Mouse (Mus musculus) heart, adult 2 months (tissue): ENCODE data around the gene Apol11b. TPM values are rescaled to one million over a fixed set of nuclear protein-coding genes. Genes with fewer than 3 reads are reported as not detected.

Experiments used
- DNase-seq, 2 experiments: peaks; one replicate each; pipeline ENCODE4 v3.0.0; 2021
- H3K27ac ChIP-seq: fragments of 200-600 bp; 2 replicates; pipeline ENCODE4 v1.8.1; 2022
- H3K27me3 ChIP-seq: fragments of 200-500 bp; 2 replicates; pipeline ENCODE4 v1.6.1; 2012; ENCODE audit warnings: mild to moderate bottlenecking, low read length, inconsistent platforms, mixed read lengths; ENCODE audit not compliant: control insufficient read depth, insufficient read depth
- H3K36me3 ChIP-seq: fragments of 200-500 bp; 2 replicates; pipeline ENCODE4 v1.6.1; 2012; ENCODE audit warnings: low read length, inconsistent platforms; ENCODE audit not compliant: control insufficient read depth, insufficient read depth
- H3K4me1 ChIP-seq: fragments of 200-500 bp; 2 replicates; pipeline ENCODE4 v1.6.1; 2011; ENCODE audit warnings: low read length; ENCODE audit not compliant: control insufficient read depth, insufficient read depth
- H3K4me3 ChIP-seq: fragments of 200-600 bp; 2 replicates; pipeline ENCODE4 v1.8.1; 2022
- H3K79me2 ChIP-seq: fragments of 200-500 bp; replicated peaks from 2 replicates; pipeline ENCODE4 v1.6.1; 2012; ENCODE audit warnings: mild to moderate bottlenecking, inconsistent platforms, low read length, moderate library complexity, mixed read lengths; ENCODE audit not compliant: control insufficient read depth, insufficient read depth
- H3K9ac ChIP-seq: fragments of 200-500 bp; 2 replicates; pipeline ENCODE4 v1.6.1; 2012; ENCODE audit warnings: low read depth, mild to moderate bottlenecking, control low read depth, inconsistent platforms, low read length, mixed read lengths
- CTCF ChIP-seq: fragments of 200-600 bp; IDR thresholded peaks from 2 replicates; pipeline ENCODE4 v1.8.1; 2022; ENCODE audit warnings: antibody characterized with exemption, mild to moderate bottlenecking, moderate library complexity
- EP300 ChIP-seq: fragments of 200-500 bp; IDR thresholded peaks from 2 replicates; pipeline ENCODE4 v1.6.1; 2011; ENCODE audit warnings: low read depth, low read length, control low read depth; ENCODE audit not compliant: insufficient read depth
- POLR2A ChIP-seq: fragments of 200-500 bp; IDR thresholded peaks from 2 replicates; pipeline ENCODE4 v1.6.1; 2011; ENCODE audit warnings: mild to moderate bottlenecking, low read depth, low read length, control low read depth; ENCODE audit not compliant: insufficient read depth
- WGBS: fragments of 180-500 bp; shearing (Covaris S2); methylation state at CpG from one replicate; pipeline ENCODE4 v1.1.7; 2018; 5-methylcytosine and 5-hydroxymethylcytosine counted together
- intact Hi-C: fragments of 180-260 bp; cut with DNase I; formaldehyde crosslinking; loops from one replicate; pipeline ENCODE4 v1.15.1; 2025
- polyA plus RNA-seq: library from polyadenylated mRNA; depleted of rRNA; stranded (reverse); fragments of >200 nt; gene quantifications from 2 replicates; pipeline ENCODE4 v1.2.3, GENCODE M21; 2012; rRNA removed
- total RNA-seq, 2 experiments: library from RNA; stranded (reverse); gene quantifications; 2 replicates each; pipeline ENCODE4 v1.2.3; 2021

Gene Apol11b
- total and polyA plus RNA-seq, 3 experiments = 1.3 to 8.1 (median 6.2) TPM

- intact Hi-C loops = no loop called here
- Histone ChIP-seq H3K9ac (peak within 1 kb of the TSS; percentile 41; the same call in 1 of the 2 replicates), H3K79me2 (no peaks in the 10 kb centered on the region), H3K36me3 (peaks cover 2% of the 10 kb centered on the region), H3K4me3 (no peak within 1 kb of the TSS), H3K4me1 (peaks cover 20% of the 10 kb centered on the region), H3K27ac (peak within 1 kb of the TSS; percentile 64), H3K27me3 (no peaks in the 10 kb centered on the region)
- WGBS = 29% methylated on average over 5 of the region's 5 CpGs
- TF ChIP-seq EP300 (no peak), CTCF (no peak), POLR2A (no peak)
- DNase-seq = no peak
These were observed 47.1 kb downstream of the Apol11b start, which contains the start of gene Apol10b for GRCm38 (mm10) chr15:77595961-77596360. TSS of gene Apol10b (minus strand) at chr15:77596125.

- Histone ChIP-seq H3K36me3 (peaks cover 6% of the 10 kb centered on the region), H3K27ac (no peak overlapping the region), H3K4me3 (no peak overlapping the region), H3K79me2 (no peaks in the 10 kb centered on the region), H3K9ac (no peak overlapping the region), H3K27me3 (no peaks in the 10 kb centered on the region), H3K4me1 (peaks cover 23% of the 10 kb centered on the region)
- WGBS = 74% methylated on average over 1 of the region's 1 CpGs
- DNase-seq = no peak
- intact Hi-C loops = no loop called here
- TF ChIP-seq CTCF (no peak), POLR2A (no peak), EP300 (no peak)
These were observed 49.5 kb downstream of the Apol11b start for GRCm38 (mm10) chr15:77593557-77593956.

- Histone ChIP-seq H3K9ac (no peak overlapping the region), H3K4me1 (peaks cover 18% of the 10 kb centered on the region), H3K79me2 (no peaks in the 10 kb centered on the region), H3K36me3 (peaks cover 6% of the 10 kb centered on the region), H3K4me3 (no peak overlapping the region), H3K27ac (no peak overlapping the region), H3K27me3 (no peaks in the 10 kb centered on the region)
- TF ChIP-seq CTCF (no peak), POLR2A (no peak), EP300 (no peak)
- no peak for DNase-seq
- intact Hi-C loops = no loop called here
- WGBS = 69% methylated on average over 2 of the region's 2 CpGs
These were observed 52.2 kb downstream of the Apol11b start for GRCm38 (mm10) chr15:77590881-77591280.

GRCm38 (mm10) chr15:77588981-77589380 lies 54.1 kb downstream of the Apol11b start:
- DNase-seq = no peak
- Histone ChIP-seq H3K27me3 (no peaks in the 10 kb centered on the region), H3K79me2 (no peaks in the 10 kb centered on the region), H3K27ac (no peak overlapping the region), H3K4me1 (peaks cover 18% of the 10 kb centered on the region), H3K9ac (no peak overlapping the region), H3K4me3 (no peak overlapping the region), H3K36me3 (peaks cover 6% of the 10 kb centered on the region)
- TF ChIP-seq EP300 (0 out of 2 replicates have a peak, but pooled peaks have one; percentile 35), POLR2A (no peak)
- intact Hi-C loops = no loop called here

GRCm38 (mm10) chr15:77587026-77587425 lies 56.1 kb downstream of the Apol11b start:
- no peak overlapping the region for H3K27ac ChIP-seq
- no peak overlapping the region for H3K9ac ChIP-seq
- peak in 1 of 2 experiments; percentile 42 for DNase-seq
- no peak for TF ChIP-seq POLR2A
- TF ChIP-seq CTCF = no peak
- no peak for TF ChIP-seq EP300
- no peaks in the 10 kb centered on the region for H3K79me2 ChIP-seq
- no peaks in the 10 kb centered on the region for H3K27me3 ChIP-seq
- intact Hi-C loops = no loop called here
- peaks cover 17% of the 10 kb centered on the region for H3K4me1 ChIP-seq
- peaks cover 9% of the 10 kb centered on the region for H3K36me3 ChIP-seq
- no peak overlapping the region for H3K4me3 ChIP-seq

Other genes starting within 250 kb of the Apol11b start
- gene Apol7a, start 244.2 kb downstream of the Apol11b start, total RNA-seq = under 1 TPM in 1 of 2 experiments, not detected in 1; 0.13 TPM
- gene Apol7a, start 244.2 kb downstream of the Apol11b start, polyA plus RNA-seq = 0.23 and 0.29 TPM in 2 replicates
- gene Apol9a, start 232.2 kb downstream of the Apol11b start, total RNA-seq = under 1 TPM; 0.27 to 0.39 TPM
- gene Apol9a, start 232.2 kb downstream of the Apol11b start, polyA plus RNA-seq = 0.73 and 1.00 TPM in 2 replicates
- under 1 TPM; 0.21 to 0.43 TPM for gene Apol7b, start 195.8 kb downstream of the Apol11b start, total RNA-seq
- gene Apol7b, start 195.8 kb downstream of the Apol11b start, polyA plus RNA-seq = 0.10 TPM in 1 of 2 replicates, not detected in the other
- under 1 TPM in 1 of 2 experiments, not detected in 1; 0.07 TPM for gene Apol10a, start 166.2 kb downstream of the Apol11b start, total RNA-seq
- gene Apol10a, start 166.2 kb downstream of the Apol11b start, polyA plus RNA-seq = not detected in 2 replicates
- not detected for gene Apol11a, start 135.0 kb downstream of the Apol11b start, total RNA-seq
- gene Apol11a, start 135.0 kb downstream of the Apol11b start, polyA plus RNA-seq = not detected in 2 replicates
- gene Apol7c, start 110.0 kb downstream of the Apol11b start, total RNA-seq = not detected
- 0.12 TPM in 1 of 2 replicates, not detected in the other for gene Apol7c, start 110.0 kb downstream of the Apol11b start, polyA plus RNA-seq
- gene 1700025B11Rik, start 81.4 kb downstream of the Apol11b start, total RNA-seq = not detected
- gene 1700025B11Rik, start 81.4 kb downstream of the Apol11b start, polyA plus RNA-seq = not detected in 2 replicates
- gene Apol10b, start 47.2 kb downstream of the Apol11b start, total RNA-seq = 1 to 10 TPM; 1.3 to 3.0 TPM
- 1.9 and 2.8 TPM in 2 replicates for gene Apol10b, start 47.2 kb downstream of the Apol11b start, polyA plus RNA-seq
- gene Gm36245, start 44.0 kb downstream of the Apol11b start, total RNA-seq = not detected
- 0.45 TPM in 1 of 2 replicates, not detected in the other for gene Gm36245, start 44.0 kb downstream of the Apol11b start, polyA plus RNA-seq
- gene Apol7e, start 55.6 kb upstream of the Apol11b start, total RNA-seq = under 1 TPM in 1 of 2 experiments, not detected in 1; 0.48 TPM
- 0.23 and 0.43 TPM in 2 replicates for gene Apol7e, start 55.6 kb upstream of the Apol11b start, polyA plus RNA-seq
- gene Apol9b, start 85.8 kb upstream of the Apol11b start, total RNA-seq = not detected
- 0.53 and 1.7 TPM in 2 replicates for gene Apol9b, start 85.8 kb upstream of the Apol11b start, polyA plus RNA-seq
- under 1 TPM in 1 of 2 experiments, not detected in 1; 0.55 TPM for gene Apol8, start 113.7 kb upstream of the Apol11b start, total RNA-seq
- gene Apol8, start 113.7 kb upstream of the Apol11b start, polyA plus RNA-seq = 0.06 TPM in 1 of 2 replicates, not detected in the other
- gene Myh9, start 198.9 kb upstream of the Apol11b start, total RNA-seq = 100 to 1,000 TPM in 1 of 2 experiments, 10 to 100 TPM in 1; 88.3 to 111 TPM
- gene Myh9, start 198.9 kb upstream of the Apol11b start, polyA plus RNA-seq = 30.4 and 46.8 TPM in 2 replicates